Mouse (Mus musculus): ENCODE results near the gene 4930539E08Rik. TPM values are rescaled to one million over a fixed set of nuclear protein-coding genes. Genes with fewer than 3 reads are reported as not detected.

Gene 4930539E08Rik
- polyA plus RNA-seq, 1 experiment from 2014 or later, result 0.62 TPM

- Histone ChIP-seq H3K9ac (ENCODE audit: low read depth, low read length) (no peak overlapping the region), H3K27me3 (ENCODE audit: control insufficient read depth, insufficient read depth, low read length) (no peaks in the 10 kb centered on the region), H3K27ac (ENCODE audit: low read depth, low read length) (no peak overlapping the region), H3K4me3 (ENCODE audit: low read length) (no peak overlapping the region), H3K4me2 (replicated peaks; ENCODE audit: low read depth, low read length) (no peak overlapping the region), H3K4me1 (ENCODE audit: control insufficient read depth, insufficient read depth, low read length) (no peaks in the 10 kb centered on the region), H3K9me3 (ENCODE audit: control insufficient read depth, low read length) (no peaks in the 10 kb centered on the region), H3K36me3 (ENCODE audit: control insufficient read depth, insufficient read depth, low read length) (no peaks in the 10 kb centered on the region)
- 79% methylated on average over 7 of the region's 7 CpGs for WGBS
- ATAC-seq (ENCODE audit: low FRiP score, low TSS enrichment), result no peak
Measured at GRCm38 (mm10) chr17:28863926-28864325, 51.2 kb downstream of the 4930539E08Rik start.

- Histone ChIP-seq H3K4me2 (replicated peaks; ENCODE audit: low read depth, low read length) (no peak within 1 kb of the TSS), H3K36me3 (ENCODE audit: control insufficient read depth, insufficient read depth, low read length) (no peaks in the 10 kb centered on the region), H3K4me1 (ENCODE audit: control insufficient read depth, insufficient read depth, low read length) (no peaks in the 10 kb centered on the region), H3K27me3 (ENCODE audit: control insufficient read depth, insufficient read depth, low read length) (no peaks in the 10 kb centered on the region), H3K9me3 (ENCODE audit: control insufficient read depth, low read length) (peaks cover 10% of the 10 kb centered on the region; the same call in 1 of the 2 replicates), H3K27ac (ENCODE audit: low read depth, low read length) (no peak within 1 kb of the TSS), H3K4me3 (ENCODE audit: low read length) (no peak within 1 kb of the TSS), H3K9ac (ENCODE audit: low read depth, low read length) (no peak within 1 kb of the TSS)
- no peak for ATAC-seq (ENCODE audit: low FRiP score, low TSS enrichment)
- WGBS, result 36% methylated on average over 12 of the region's 12 CpGs
Measured at GRCm38 (mm10) chr17:28858205-28858604, 56.9 kb downstream of the 4930539E08Rik start, which contains the start of gene Pnpla1. Gene Pnpla1 (plus strand): TSS chr17:28858411.

- H3K27me3 ChIP-seq (ENCODE audit: control insufficient read depth, insufficient read depth, low read length), result no peaks in the 10 kb centered on the region
- no peak overlapping the region for H3K4me2 ChIP-seq (replicated peaks; ENCODE audit: low read depth, low read length)
- WGBS, result 26% methylated on average over 3 of the region's 3 CpGs
- H3K36me3 ChIP-seq (ENCODE audit: control insufficient read depth, insufficient read depth, low read length), result no peaks in the 10 kb centered on the region
- H3K4me3 ChIP-seq (ENCODE audit: low read length), result no peak overlapping the region
- peak overlapping the region; percentile 19; the same call in 1 of the 2 replicates for H3K27ac ChIP-seq (ENCODE audit: low read depth, low read length)
- H3K4me1 ChIP-seq (ENCODE audit: control insufficient read depth, insufficient read depth, low read length), result no peaks in the 10 kb centered on the region
- H3K9ac ChIP-seq (ENCODE audit: low read depth, low read length), result no peak overlapping the region
- ATAC-seq (ENCODE audit: low FRiP score, low TSS enrichment), result peak; percentile 14; the same call in 1 of the 2 replicates
- peaks cover 10% of the 10 kb centered on the region; the same call in 1 of the 2 replicates for H3K9me3 ChIP-seq (ENCODE audit: control insufficient read depth, low read length)
Measured at GRCm38 (mm10) chr17:28856030-28856429, 59.1 kb downstream of the 4930539E08Rik start.

- Histone ChIP-seq H3K27me3 (ENCODE audit: control insufficient read depth, insufficient read depth, low read length) (no peaks in the 10 kb centered on the region), H3K27ac (ENCODE audit: low read depth, low read length) (peak overlapping the region; percentile 19; the same call in 1 of the 2 replicates), H3K4me3 (ENCODE audit: low read length) (no peak overlapping the region), H3K36me3 (ENCODE audit: control insufficient read depth, insufficient read depth, low read length) (no peaks in the 10 kb centered on the region), H3K4me2 (replicated peaks; ENCODE audit: low read depth, low read length) (no peak overlapping the region), H3K4me1 (ENCODE audit: control insufficient read depth, insufficient read depth, low read length) (no peaks in the 10 kb centered on the region), H3K9me3 (ENCODE audit: control insufficient read depth, low read length) (peaks cover 10% of the 10 kb centered on the region; the same call in 1 of the 2 replicates), H3K9ac (ENCODE audit: low read depth, low read length) (no peak overlapping the region)
- ATAC-seq (ENCODE audit: low FRiP score, low TSS enrichment), result 0 out of 2 replicates have a peak, but pooled peaks have one; percentile 29
- 50% methylated on average over 9 of the region's 9 CpGs for WGBS
Measured at GRCm38 (mm10) chr17:28855166-28855885, 59.8 kb downstream of the 4930539E08Rik start.

GRCm38 (mm10) chr17:28854377-28854776 is 60.7 kb downstream of the 4930539E08Rik start:
- no peak for ATAC-seq (ENCODE audit: low FRiP score, low TSS enrichment)
- H3K4me2 ChIP-seq (replicated peaks; ENCODE audit: low read depth, low read length), result no peak overlapping the region
- H3K9ac ChIP-seq (ENCODE audit: low read depth, low read length), result no peak overlapping the region
- H3K9me3 ChIP-seq (ENCODE audit: control insufficient read depth, low read length), result peaks cover 10% of the 10 kb centered on the region; the same call in 1 of the 2 replicates
- 87% methylated on average over 7 of the region's 7 CpGs for WGBS
- H3K36me3 ChIP-seq (ENCODE audit: control insufficient read depth, insufficient read depth, low read length), result no peaks in the 10 kb centered on the region
- no peaks in the 10 kb centered on the region for H3K4me1 ChIP-seq (ENCODE audit: control insufficient read depth, insufficient read depth, low read length)
- H3K27me3 ChIP-seq (ENCODE audit: control insufficient read depth, insufficient read depth, low read length), result no peaks in the 10 kb centered on the region
- H3K27ac ChIP-seq (ENCODE audit: low read depth, low read length), result no peak overlapping the region
- H3K4me3 ChIP-seq (ENCODE audit: low read length), result no peak overlapping the region

- 90% methylated on average over 5 of the region's 5 CpGs for WGBS
- H3K27me3 ChIP-seq (ENCODE audit: control insufficient read depth, insufficient read depth, low read length), result no peaks in the 10 kb centered on the region
- H3K27ac ChIP-seq (ENCODE audit: low read depth, low read length), result no peak overlapping the region
- no peak overlapping the region for H3K4me2 ChIP-seq (replicated peaks; ENCODE audit: low read depth, low read length)
- H3K36me3 ChIP-seq (ENCODE audit: control insufficient read depth, insufficient read depth, low read length), result no peaks in the 10 kb centered on the region
- H3K9ac ChIP-seq (ENCODE audit: low read depth, low read length), result no peak overlapping the region
- H3K4me3 ChIP-seq (ENCODE audit: low read length), result no peak overlapping the region
- peaks cover 6% of the 10 kb centered on the region; the same call in 1 of the 2 replicates for H3K4me1 ChIP-seq (ENCODE audit: control insufficient read depth, insufficient read depth, low read length)
- no peak for ATAC-seq (ENCODE audit: low FRiP score, low TSS enrichment)
- H3K9me3 ChIP-seq (ENCODE audit: control insufficient read depth, low read length), result 0 out of 2 replicates have a peak, but pooled peaks cover 3% of the 10 kb centered on the region
Measured at GRCm38 (mm10) chr17:28850511-28850910, 64.6 kb downstream of the 4930539E08Rik start.

- Histone ChIP-seq H3K27ac (ENCODE audit: low read depth, low read length) (no peak overlapping the region), H3K27me3 (ENCODE audit: control insufficient read depth, insufficient read depth, low read length) (no peaks in the 10 kb centered on the region), H3K4me2 (replicated peaks; ENCODE audit: low read depth, low read length) (no peak overlapping the region), H3K9me3 (ENCODE audit: control insufficient read depth, low read length) (no peaks in the 10 kb centered on the region), H3K36me3 (ENCODE audit: control insufficient read depth, insufficient read depth, low read length) (no peaks in the 10 kb centered on the region), H3K4me3 (ENCODE audit: low read length) (no peak overlapping the region), H3K9ac (ENCODE audit: low read depth, low read length) (no peak overlapping the region), H3K4me1 (ENCODE audit: control insufficient read depth, insufficient read depth, low read length) (peaks cover 6% of the 10 kb centered on the region; the same call in 1 of the 2 replicates)
- WGBS, result 68% methylated on average over 11 of the region's 11 CpGs
- no peak for ATAC-seq (ENCODE audit: low FRiP score, low TSS enrichment)
Measured at GRCm38 (mm10) chr17:28846974-28847617, 68.0 kb downstream of the 4930539E08Rik start.

All from kidney, embryonic 14.5 days (tissue).